Mouse (Mus musculus): ENCODE data around the gene Galnt13. TPM values are rescaled to one million over a fixed set of nuclear protein-coding genes. Genes with fewer than 3 reads are reported as not detected.

The Galnt13 gene
- polyA plus RNA-seq, 1 experiment from 2014 or later, result 0.06 TPM

GRCm38 (mm10) chr2:55107828-55108227 lies 671.7 kb downstream of the Galnt13 start:
- H3K4me2 ChIP-seq, result no peak overlapping the region
- no peak for ATAC-seq (replicated peaks; ENCODE audit: low FRiP score)
- H3K9me3 ChIP-seq (replicated peaks), result no peaks in the 10 kb centered on the region

GRCm38 (mm10) chr2:55153089-55153488 lies 717.0 kb downstream of the Galnt13 start:
- Histone ChIP-seq H3K9ac (no peak overlapping the region), H3K4me1 (no peaks in the 10 kb centered on the region), H3K27me3 (no peaks in the 10 kb centered on the region), H3K27ac (no peak overlapping the region), H3K4me3 (replicated peaks) (no peak overlapping the region), H3K9me3 (replicated peaks) (no peaks in the 10 kb centered on the region), H3K36me3 (no peaks in the 10 kb centered on the region), H3K4me2 (no peak overlapping the region)
- ATAC-seq (replicated peaks; ENCODE audit: low FRiP score), result no peak

More at GRCm38 (mm10) chr2:55107828-55108227, 671.7 kb downstream of the Galnt13 start:
- Histone ChIP-seq H3K4me1 (no peaks in the 10 kb centered on the region), H3K27me3 (no peaks in the 10 kb centered on the region), H3K9ac (no peak overlapping the region), H3K4me3 (replicated peaks) (no peak overlapping the region), H3K36me3 (no peaks in the 10 kb centered on the region), H3K27ac (no peak overlapping the region)
- 87% methylated on average over 3 of the region's 3 CpGs for WGBS

- ATAC-seq (replicated peaks; ENCODE audit: low FRiP score), result no peak
- H3K4me3 ChIP-seq (replicated peaks), result no peak overlapping the region
- no peaks in the 10 kb centered on the region for H3K27me3 ChIP-seq
- no peaks in the 10 kb centered on the region for H3K9me3 ChIP-seq (replicated peaks)
- no peak overlapping the region for H3K9ac ChIP-seq
- H3K27ac ChIP-seq, result no peak overlapping the region
- H3K36me3 ChIP-seq, result no peaks in the 10 kb centered on the region
- H3K4me1 ChIP-seq, result no peaks in the 10 kb centered on the region
- 54% methylated on average over 3 of the region's 3 CpGs for WGBS
- H3K4me2 ChIP-seq, result no peak overlapping the region
Observed at GRCm38 (mm10) chr2:55164781-55165180, 728.7 kb downstream of the Galnt13 start.

Measured in kidney, embryonic 15.5 days (tissue).